Mouse (Mus musculus) brain, embryonic 18.5 days (tissue): ENCODE measurements around the gene Klf14.

Experiments used
- DNase-seq: peaks from one replicate; pipeline ENCODE4 v3.0.0-alpha.2; 2012; ENCODE audit warnings: low read depth, low spot score

Klf14 gene

GRCm38 (mm10) chr6:30958736-30959540 is at the start of gene Klf14:
Gene Klf14, minus strand, starts transcription at chr6:30959078.
- no peak for DNase-seq

- no peak for DNase-seq
Measured at GRCm38 (mm10) chr6:31006111-31006600, 47.3 kb upstream of the Klf14 start.

- no peak for DNase-seq
Measured at GRCm38 (mm10) chr6:30986393-30986792, 27.5 kb upstream of the Klf14 start.

GRCm38 (mm10) chr6:30983021-30983420 is 24.1 kb upstream of the Klf14 start:
- DNase-seq: no peak

- DNase-seq: no peak
Measured at GRCm38 (mm10) chr6:30982372-30982980, 23.6 kb upstream of the Klf14 start.

- no peak for DNase-seq
Measured at GRCm38 (mm10) chr6:30981351-30981750, 22.5 kb upstream of the Klf14 start.

- no peak for DNase-seq
Measured at GRCm38 (mm10) chr6:30978615-30979014, 19.7 kb upstream of the Klf14 start.

- DNase-seq: no peak
Measured at GRCm38 (mm10) chr6:30972121-30972520, 13.2 kb upstream of the Klf14 start.

GRCm38 (mm10) chr6:30957784-30958735 is 818 bp downstream of the Klf14 start:
- no peak for DNase-seq

GRCm38 (mm10) chr6:30939264-30939663 is 19.6 kb downstream of the Klf14 start:
- DNase-seq: no peak

- no peak for DNase-seq
Measured at GRCm38 (mm10) chr6:30922821-30923220, 36.1 kb downstream of the Klf14 start.

- no peak for DNase-seq
Measured at GRCm38 (mm10) chr6:30921826-30922225, 37.1 kb downstream of the Klf14 start.

GRCm38 (mm10) chr6:30920834-30921675 is 37.8 kb downstream of the Klf14 start:
- peak; percentile 55 for DNase-seq

- DNase-seq: no peak
Measured at GRCm38 (mm10) chr6:30915473-30915872, 43.4 kb downstream of the Klf14 start, which contains the start of gene Tsga13. Gene Tsga13, minus strand, starts transcription at chr6:30915573.

- no peak for DNase-seq
Measured at GRCm38 (mm10) chr6:30907970-30908369, 50.9 kb downstream of the Klf14 start.
